Mouse (Mus musculus): Measurements from ENCODE around the gene Gm10477. TPM values are rescaled to one million over a fixed set of nuclear protein-coding genes. Genes with fewer than 3 reads are reported as not detected.

Gene Gm10477
- polyA plus RNA-seq, 1 experiment from 2014 or later: not detected

DNA sequence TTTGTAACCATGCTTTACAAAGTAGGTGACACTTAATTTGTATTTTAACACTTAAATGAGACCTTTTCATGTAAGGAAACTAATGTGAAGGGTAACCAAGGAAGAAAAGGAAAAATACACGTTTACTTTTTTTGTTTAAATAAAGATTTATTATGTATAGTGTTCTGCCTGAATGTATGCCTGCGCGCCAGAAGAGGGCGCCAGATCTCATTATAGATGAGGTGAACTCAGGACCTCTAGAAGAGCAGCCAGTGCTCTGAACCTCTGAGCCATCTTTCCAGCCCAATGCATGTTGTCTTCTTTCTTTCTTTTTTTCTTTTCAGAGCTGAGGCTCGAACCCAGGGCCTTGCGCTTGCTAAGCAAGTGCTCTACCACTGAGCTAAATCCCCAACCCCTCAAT lies 47.9 kb downstream of the Gm10477 start:
- H3K9me3 ChIP-seq (ENCODE audit: control insufficient read depth, low read length): no peaks in the 10 kb centered on the region
- no peak overlapping the region for H3K27ac ChIP-seq (ENCODE audit: low read depth, low read length)
- 24% methylated on average over 6 of the region's 6 CpGs for WGBS
- H3K4me3 ChIP-seq (ENCODE audit: low read depth, low read length): no peak overlapping the region
- no peak for ATAC-seq (ENCODE audit: insufficient read depth, low FRiP score, low TSS enrichment)
- H3K27me3 ChIP-seq (ENCODE audit: control insufficient read depth, insufficient read depth, low read length): no peaks in the 10 kb centered on the region
- no peak overlapping the region for H3K4me2 ChIP-seq (ENCODE audit: low read depth)
- no peak overlapping the region for H3K9ac ChIP-seq (ENCODE audit: low read length)
- no peaks in the 10 kb centered on the region for H3K4me1 ChIP-seq (ENCODE audit: control insufficient read depth, insufficient read depth, low read length)
- DNase-seq (ENCODE audit: low spot score): no peak
- no peaks in the 10 kb centered on the region for H3K36me3 ChIP-seq (ENCODE audit: control insufficient read depth, insufficient read depth, low read length)

Other genes starting within 250 kb of the Gm10477 start
- 7.7 and 8.2 TPM in 2 replicates for gene Zfp449, start 178.3 kb upstream of the Gm10477 start, polyA plus RNA-seq (2014; fragmentation: Nextera tagmentation; extraction: Ambion mirVana)
- 2.9 and 3.4 TPM in 2 replicates for gene Smim10l2a, start 150.2 kb upstream of the Gm10477 start, polyA plus RNA-seq (2014; fragmentation: Nextera tagmentation; extraction: Ambion mirVana)
- 2.0 and 2.6 TPM in 2 replicates for gene Gm2174, start 76.8 kb upstream of the Gm10477 start, polyA plus RNA-seq (2014; fragmentation: Nextera tagmentation; extraction: Ambion mirVana)
- 19.8 and 22.1 TPM in 2 replicates for gene Ints6l, start 69.9 kb upstream of the Gm10477 start, polyA plus RNA-seq (2014; fragmentation: Nextera tagmentation; extraction: Ambion mirVana)
- 0.23 TPM in 1 of 2 replicates, not detected in the other for gene Gm648, start 24.9 kb downstream of the Gm10477 start, polyA plus RNA-seq (2014; fragmentation: Nextera tagmentation; extraction: Ambion mirVana)
- 53.8 and 54.1 TPM in 2 replicates for gene Mmgt1, start 73.3 kb downstream of the Gm10477 start, polyA plus RNA-seq (2014; fragmentation: Nextera tagmentation; extraction: Ambion mirVana)
- gene Slc9a6, start 85.0 kb downstream of the Gm10477 start, polyA plus RNA-seq (2014; fragmentation: Nextera tagmentation; extraction: Ambion mirVana): 16.0 and 17.2 TPM in 2 replicates
- gene Fhl1, start 207.0 kb downstream of the Gm10477 start, polyA plus RNA-seq (2014; fragmentation: Nextera tagmentation; extraction: Ambion mirVana): 84.3 and 89.6 TPM in 2 replicates

All from neural tube, embryonic 11.5 days (tissue).